Mouse (Mus musculus): ENCODE measurements around the gene Hcst. TPM values are rescaled to one million over a fixed set of nuclear protein-coding genes. Genes with fewer than 3 reads are reported as not detected.

The Hcst gene
- polyA plus RNA-seq, 1 experiment from 2014 or later: 0.53 TPM

DNA sequence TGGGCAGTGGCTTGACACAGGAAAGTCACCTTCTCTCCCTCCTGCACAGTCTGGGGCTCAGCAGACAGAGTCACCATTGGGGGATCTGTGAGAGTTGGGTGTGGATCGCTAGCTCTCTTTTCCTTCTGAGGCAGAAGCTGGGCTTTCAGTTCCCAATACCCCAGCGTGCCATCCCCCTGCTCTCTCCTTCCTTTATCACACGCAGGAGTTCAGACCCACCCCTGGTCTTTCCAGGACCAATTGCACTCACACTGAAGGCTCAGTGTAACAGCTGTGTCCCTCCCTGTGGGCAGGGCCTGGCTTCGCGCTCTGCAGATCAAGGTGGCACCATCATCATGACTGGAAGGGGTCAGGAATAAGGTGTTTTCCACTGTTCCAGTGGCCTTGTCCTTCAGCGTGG is 34.6 kb upstream of the Hcst start:
- peaks cover 81% of the 10 kb centered on the region for H3K27me3 ChIP-seq (ENCODE audit: control insufficient read depth, insufficient read depth, low read length)
- WGBS (ENCODE audit: insufficient replicate concordance): 15% methylated on average over 6 of the region's 6 CpGs
- H3K9ac ChIP-seq (ENCODE audit: low read depth, low read length): no peak overlapping the region
- no peak overlapping the region for H3K4me2 ChIP-seq
- no peaks in the 10 kb centered on the region for H3K4me1 ChIP-seq (ENCODE audit: control insufficient read depth, insufficient read depth, low read length)
- no peaks in the 10 kb centered on the region for H3K36me3 ChIP-seq (ENCODE audit: control insufficient read depth, insufficient read depth, low read length)
- H3K4me3 ChIP-seq (ENCODE audit: low read depth, low read length): no peak overlapping the region
- no peak for ATAC-seq (replicated peaks; ENCODE audit: insufficient number of reproducible peaks, low FRiP score, low TSS enrichment)
- H3K27ac ChIP-seq (ENCODE audit: low read depth, low read length): no peak overlapping the region
- no peaks in the 10 kb centered on the region for H3K9me3 ChIP-seq (replicated peaks; ENCODE audit: control insufficient read depth, low read length)

- Histone ChIP-seq H3K4me2 (0 out of 2 replicates have a peak overlapping the region, but pooled peaks have one; percentile 34), H3K4me3 (ENCODE audit: low read depth, low read length) (peak overlapping the region; percentile 8; the same call in 1 of the 2 replicates), H3K9ac (ENCODE audit: low read depth, low read length) (no peak overlapping the region), H3K36me3 (ENCODE audit: control insufficient read depth, insufficient read depth, low read length) (no peaks in the 10 kb centered on the region), H3K27me3 (ENCODE audit: control insufficient read depth, insufficient read depth, low read length) (peaks cover 77% of the 10 kb centered on the region), H3K27ac (ENCODE audit: low read depth, low read length) (no peak overlapping the region), H3K4me1 (ENCODE audit: control insufficient read depth, insufficient read depth, low read length) (no peaks in the 10 kb centered on the region), H3K9me3 (replicated peaks; ENCODE audit: control insufficient read depth, low read length) (no peaks in the 10 kb centered on the region)
- no peak for ATAC-seq (replicated peaks; ENCODE audit: insufficient number of reproducible peaks, low FRiP score, low TSS enrichment)
- 4% methylated on average over 25 of the region's 25 CpGs for WGBS (ENCODE audit: insufficient replicate concordance)
Measured at GRCm38 (mm10) chr7:30453766-30454165, 34.1 kb upstream of the Hcst start.

DNA sequence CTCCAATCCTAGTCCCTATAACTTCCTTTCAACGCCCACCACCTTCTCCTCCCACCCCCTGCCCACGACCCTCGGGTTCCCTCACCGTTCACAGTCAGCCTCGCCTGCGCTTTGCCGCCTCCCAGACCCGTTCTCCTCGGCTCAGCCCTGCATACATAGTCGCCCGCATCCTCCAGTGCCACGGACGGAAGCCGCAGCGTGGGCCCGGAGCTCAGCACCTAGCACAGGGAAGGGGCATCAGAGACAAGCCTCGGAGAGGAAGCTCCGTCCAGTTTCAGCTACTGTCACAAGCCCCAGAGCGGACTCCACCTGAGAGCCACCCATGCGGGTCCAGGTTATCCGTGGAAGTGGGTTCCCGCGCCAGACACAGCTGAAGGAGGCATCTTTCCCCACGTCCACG is 33.7 kb upstream of the Hcst start:
- Histone ChIP-seq H3K4me1 (ENCODE audit: control insufficient read depth, insufficient read depth, low read length) (no peaks in the 10 kb centered on the region), H3K9ac (ENCODE audit: low read depth, low read length) (no peak overlapping the region), H3K27me3 (ENCODE audit: control insufficient read depth, insufficient read depth, low read length) (peaks cover 73% of the 10 kb centered on the region), H3K4me2 (0 out of 2 replicates have a peak overlapping the region, but pooled peaks have one; percentile 34), H3K27ac (ENCODE audit: low read depth, low read length) (no peak overlapping the region), H3K4me3 (ENCODE audit: low read depth, low read length) (no peak overlapping the region), H3K9me3 (replicated peaks; ENCODE audit: control insufficient read depth, low read length) (no peaks in the 10 kb centered on the region), H3K36me3 (ENCODE audit: control insufficient read depth, insufficient read depth, low read length) (no peaks in the 10 kb centered on the region)
- no peak for ATAC-seq (replicated peaks; ENCODE audit: insufficient number of reproducible peaks, low FRiP score, low TSS enrichment)
- WGBS (ENCODE audit: insufficient replicate concordance): 23% methylated on average over 25 of the region's 25 CpGs

DNA sequence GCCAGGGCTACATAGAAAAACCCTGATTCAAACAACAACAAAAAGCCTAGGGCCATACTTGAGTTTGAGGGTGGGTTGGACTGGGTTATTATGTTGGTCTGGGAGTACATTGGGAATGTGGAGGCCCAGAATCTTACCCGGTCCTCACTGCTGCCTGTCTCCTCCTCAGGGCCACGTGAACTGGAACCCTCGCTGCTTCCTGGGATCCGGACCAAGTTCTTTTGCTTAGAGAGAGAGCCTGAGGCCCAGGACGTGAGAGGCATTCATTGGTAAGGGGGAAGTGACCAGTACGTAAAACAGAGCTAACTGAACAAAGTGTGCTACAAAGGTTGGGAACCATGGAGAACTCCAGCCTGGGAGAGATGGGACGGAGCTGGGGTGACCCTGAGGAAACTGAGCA is 30.6 kb upstream of the Hcst start:
- ATAC-seq (replicated peaks; ENCODE audit: insufficient number of reproducible peaks, low FRiP score, low TSS enrichment): no peak
- no peaks in the 10 kb centered on the region for H3K36me3 ChIP-seq (ENCODE audit: control insufficient read depth, insufficient read depth, low read length)
- H3K9ac ChIP-seq (ENCODE audit: low read depth, low read length): no peak overlapping the region
- H3K27ac ChIP-seq (ENCODE audit: low read depth, low read length): no peak overlapping the region
- no peaks in the 10 kb centered on the region for H3K4me1 ChIP-seq (ENCODE audit: control insufficient read depth, insufficient read depth, low read length)
- no peak overlapping the region for H3K4me3 ChIP-seq (ENCODE audit: low read depth, low read length)
- WGBS (ENCODE audit: insufficient replicate concordance): 70% methylated on average over 7 of the region's 7 CpGs
- peaks cover 57% of the 10 kb centered on the region for H3K27me3 ChIP-seq (ENCODE audit: control insufficient read depth, insufficient read depth, low read length)
- H3K4me2 ChIP-seq: no peak overlapping the region
- no peaks in the 10 kb centered on the region for H3K9me3 ChIP-seq (replicated peaks; ENCODE audit: control insufficient read depth, low read length)

DNA sequence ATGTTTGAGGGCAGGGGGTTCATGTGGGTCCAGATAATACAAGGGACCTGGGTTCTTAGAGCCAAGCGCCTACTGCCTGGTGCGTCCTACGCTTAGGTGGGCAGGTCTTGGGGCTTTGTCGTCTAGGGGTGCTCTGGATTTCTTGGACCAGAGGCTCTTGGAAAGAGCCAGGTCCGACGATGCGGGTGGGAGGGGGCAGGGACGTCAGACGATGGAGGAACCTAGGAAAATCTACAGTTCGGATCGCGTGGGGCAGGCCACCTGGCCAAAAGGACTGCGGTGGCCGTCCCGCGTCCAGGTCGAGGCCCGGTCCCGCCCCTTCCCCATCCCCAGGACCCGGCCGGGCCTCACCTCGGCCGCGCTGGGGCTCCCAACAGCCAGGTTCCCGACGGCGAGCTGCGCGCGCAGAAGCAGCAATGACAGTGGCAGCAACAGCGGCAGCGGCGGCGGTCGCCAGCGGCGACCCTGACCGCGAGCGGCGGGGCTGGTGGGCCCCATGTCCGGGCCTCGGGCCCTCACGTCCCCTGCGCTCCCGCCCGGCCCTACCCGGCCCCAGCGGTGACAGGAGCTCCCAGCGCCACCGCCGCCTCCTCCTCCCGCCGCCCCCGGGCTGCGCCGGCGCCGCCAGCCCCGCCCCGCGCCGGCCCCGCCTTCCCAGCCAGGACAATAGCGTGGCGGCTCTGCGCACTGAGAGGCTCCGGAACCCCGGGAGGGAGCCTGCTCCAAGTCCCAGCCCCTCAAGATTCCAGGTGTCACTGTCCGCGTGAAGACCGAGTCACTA is 25.5 kb upstream of the Hcst start, which contains the start of gene Aplp1:
Gene Aplp1, minus strand, starts transcription at position 565 of the 781 bp plus-strand sequence.
- Histone ChIP-seq H3K27me3 (ENCODE audit: control insufficient read depth, insufficient read depth, low read length) (peaks cover 50% of the 10 kb centered on the region), H3K4me3 (ENCODE audit: low read depth, low read length) (peak within 1 kb of the TSS; percentile 63), H3K27ac (ENCODE audit: low read depth, low read length) (peak within 1 kb of the TSS; percentile 10; the same call in 1 of the 2 replicates), H3K36me3 (ENCODE audit: control insufficient read depth, insufficient read depth, low read length) (no peaks in the 10 kb centered on the region), H3K4me2 (peak within 1 kb of the TSS; percentile 84), H3K4me1 (ENCODE audit: control insufficient read depth, insufficient read depth, low read length) (peaks cover 6% of the 10 kb centered on the region), H3K9ac (ENCODE audit: low read depth, low read length) (peak within 1 kb of the TSS; percentile 70), H3K9me3 (replicated peaks; ENCODE audit: control insufficient read depth, low read length) (no peaks in the 10 kb centered on the region)
- 0 out of 2 replicates have a peak, but pooled peaks have one; percentile 43 for ATAC-seq (replicated peaks; ENCODE audit: insufficient number of reproducible peaks, low FRiP score, low TSS enrichment)
- WGBS (ENCODE audit: insufficient replicate concordance): under 1% methylated on average over 54 of the region's 72 CpGs

- Histone ChIP-seq H3K4me2 (peak overlapping the region; percentile 84), H3K4me1 (ENCODE audit: control insufficient read depth, insufficient read depth, low read length) (peaks cover 6% of the 10 kb centered on the region), H3K9ac (ENCODE audit: low read depth, low read length) (peak overlapping the region; percentile 70), H3K27me3 (ENCODE audit: control insufficient read depth, insufficient read depth, low read length) (peaks cover 52% of the 10 kb centered on the region), H3K36me3 (ENCODE audit: control insufficient read depth, insufficient read depth, low read length) (no peaks in the 10 kb centered on the region), H3K9me3 (replicated peaks; ENCODE audit: control insufficient read depth, low read length) (no peaks in the 10 kb centered on the region), H3K4me3 (ENCODE audit: low read depth, low read length) (peak overlapping the region; percentile 63), H3K27ac (ENCODE audit: low read depth, low read length) (peak overlapping the region; percentile 10; the same call in 1 of the 2 replicates)
- WGBS (ENCODE audit: insufficient replicate concordance): under 1% methylated on average over 38 of the region's 38 CpGs
- 0 out of 2 replicates have a peak, but pooled peaks have one; percentile 11 for ATAC-seq (replicated peaks; ENCODE audit: insufficient number of reproducible peaks, low FRiP score, low TSS enrichment)
Measured at GRCm38 (mm10) chr7:30444154-30444970, 24.7 kb upstream of the Hcst start.

DNA sequence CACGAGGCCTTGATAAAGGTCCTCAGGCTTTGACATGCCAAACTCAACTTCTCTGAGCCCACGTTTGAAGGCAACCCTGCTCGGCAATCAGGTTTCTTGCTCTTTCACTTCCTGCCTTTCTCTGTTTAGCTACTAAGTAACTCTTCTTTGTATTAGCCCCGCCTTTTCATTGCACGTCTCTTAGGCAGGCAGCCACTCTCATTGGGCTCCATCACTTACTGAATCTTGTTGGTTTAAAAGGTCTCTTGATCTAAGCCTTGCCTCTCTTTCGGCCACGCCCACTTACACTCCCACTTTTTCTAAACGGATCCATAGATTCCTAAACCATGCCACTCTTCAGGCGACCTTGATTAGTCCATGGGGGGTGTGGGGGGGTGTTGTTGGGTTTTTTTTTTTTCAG is 24.0 kb upstream of the Hcst start:
- ATAC-seq (replicated peaks; ENCODE audit: insufficient number of reproducible peaks, low FRiP score, low TSS enrichment): no peak

GRCm38 (mm10) chr7:30440697-30441096 is 21.0 kb upstream of the Hcst start:
- H3K4me1 ChIP-seq (ENCODE audit: control insufficient read depth, insufficient read depth, low read length): peaks cover 6% of the 10 kb centered on the region
- ATAC-seq (replicated peaks; ENCODE audit: insufficient number of reproducible peaks, low FRiP score, low TSS enrichment): no peak
- H3K9me3 ChIP-seq (replicated peaks; ENCODE audit: control insufficient read depth, low read length): no peaks in the 10 kb centered on the region
- no peaks in the 10 kb centered on the region for H3K36me3 ChIP-seq (ENCODE audit: control insufficient read depth, insufficient read depth, low read length)
- H3K27ac ChIP-seq (ENCODE audit: low read depth, low read length): no peak overlapping the region
- WGBS (ENCODE audit: insufficient replicate concordance): 27% methylated on average over 4 of the region's 5 CpGs
- no peak overlapping the region for H3K4me3 ChIP-seq (ENCODE audit: low read depth, low read length)
- H3K4me2 ChIP-seq: no peak overlapping the region
- H3K27me3 ChIP-seq (ENCODE audit: control insufficient read depth, insufficient read depth, low read length): peaks cover 54% of the 10 kb centered on the region
- no peak overlapping the region for H3K9ac ChIP-seq (ENCODE audit: low read depth, low read length)

More for the DNA sequence above, 24.0 kb upstream of the Hcst start:
- WGBS (ENCODE audit: insufficient replicate concordance): 19% methylated on average over 9 of the region's 9 CpGs
- no peak overlapping the region for H3K9ac ChIP-seq (ENCODE audit: low read depth, low read length)
- peaks cover 6% of the 10 kb centered on the region for H3K4me1 ChIP-seq (ENCODE audit: control insufficient read depth, insufficient read depth, low read length)
- peaks cover 54% of the 10 kb centered on the region for H3K27me3 ChIP-seq (ENCODE audit: control insufficient read depth, insufficient read depth, low read length)
- H3K36me3 ChIP-seq (ENCODE audit: control insufficient read depth, insufficient read depth, low read length): no peaks in the 10 kb centered on the region
- H3K9me3 ChIP-seq (replicated peaks; ENCODE audit: control insufficient read depth, low read length): no peaks in the 10 kb centered on the region
- peak overlapping the region; percentile 84 for H3K4me2 ChIP-seq
- no peak overlapping the region for H3K4me3 ChIP-seq (ENCODE audit: low read depth, low read length)
- H3K27ac ChIP-seq (ENCODE audit: low read depth, low read length): no peak overlapping the region

Data from heart, embryonic 11.5 days (tissue).